Mouse (Mus musculus) MEL (cell line): ENCODE measurements around the gene Spire2. TPM values are rescaled to one million over a fixed set of nuclear protein-coding genes. Genes with fewer than 3 reads are reported as not detected.

Source experiments
- DNase-seq: peaks from one replicate; pipeline ENCODE4 v3.0.0; 2011; ENCODE audit warnings: low read depth, low spot score
- H3K27ac ChIP-seq: 2 replicates; pipeline ENCODE4 v1.5.1; 2012; ENCODE audit warnings: low read depth, mild to moderate bottlenecking, control low read depth, low read length, moderate library complexity; ENCODE audit not compliant: control insufficient read depth
- H3K27me3 ChIP-seq, 2 experiments: fragments of 150-350 bp in 1 of 2; sonication (generic) in 1 of 2; 2 replicates each; pipeline ENCODE4 v1.6.1; 2012; ENCODE audit warnings: low read length in 2 of 2, mild to moderate bottlenecking in 2 of 2, improper control_type of control experiment in 1 of 2, moderate library complexity in 1 of 2; ENCODE audit not compliant: insufficient read depth in 2 of 2, control insufficient read depth in 1 of 2
- H3K36me3 ChIP-seq, 2 experiments: 2 replicates each; pipeline ENCODE4 v1.6.1; 2012 to 2014; ENCODE audit warnings: low read length in 2 of 2, improper control_type of control experiment in 1 of 2, inconsistent platforms in 1 of 2, mild to moderate bottlenecking in 1 of 2; ENCODE audit not compliant: insufficient read depth in 2 of 2, control insufficient read depth in 1 of 2
- H3K4me1 ChIP-seq, 2 experiments: fragments of 150-350 bp in 1 of 2; sonication (generic) in 1 of 2; 2 replicates each; pipeline ENCODE4 v1.6.1; 2012; ENCODE audit warnings: low read length in 2 of 2, improper control_type of control experiment in 1 of 2, mild to moderate bottlenecking in 1 of 2; ENCODE audit not compliant: insufficient read depth in 2 of 2, control insufficient read depth in 1 of 2
- H3K4me3 ChIP-seq, 2 experiments: fragments of 150-350 bp in 1 of 2; sonication (generic) in 1 of 2; 2 replicates each; pipeline ENCODE4 v1.5.1; 2012; ENCODE audit warnings: low read depth in 2 of 2, low read length in 2 of 2, mild to moderate bottlenecking in 2 of 2, moderate library complexity in 2 of 2, control low read depth in 1 of 2, improper control_type of control experiment in 1 of 2; ENCODE audit not compliant: control insufficient read depth in 1 of 2, insufficient read depth in 1 of 2
- H3K79me2 ChIP-seq: 2 replicates; pipeline ENCODE4 v1.6.1; 2012; ENCODE audit warnings: mild to moderate bottlenecking, low read length, moderate library complexity; ENCODE audit not compliant: control insufficient read depth, poor library complexity, insufficient read depth
- H3K9ac ChIP-seq: 2 replicates; pipeline ENCODE4 v1.6.1; 2012; ENCODE audit warnings: low read depth, mild to moderate bottlenecking, control low read depth, low read length, moderate library complexity; ENCODE audit not compliant: control insufficient read depth, poor library complexity, severe bottlenecking
- H3K9me3 ChIP-seq: fragments of 150-350 bp; sonication (generic); replicated peaks from 2 replicates; pipeline ENCODE4 v1.6.1; 2012; ENCODE audit warnings: mild to moderate bottlenecking, low read length, improper control_type of control experiment, moderate library complexity; ENCODE audit not compliant: insufficient read depth
- BHLHE40 ChIP-seq: IDR thresholded peaks from 2 replicates; pipeline ENCODE4 v1.6.1; 2012; ENCODE audit warnings: low read depth, mild to moderate bottlenecking, inconsistent platforms, low read length, improper control_type of control experiment, borderline replicate concordance
- CHD1 ChIP-seq: IDR thresholded peaks from 2 replicates; pipeline ENCODE4 v1.6.1; 2012; ENCODE audit warnings: low read depth, mild to moderate bottlenecking, inconsistent platforms, low read length, improper control_type of control experiment
- CHD2 ChIP-seq: IDR thresholded peaks from 2 replicates; pipeline ENCODE4 v1.6.1; 2011; ENCODE audit warnings: low read length, improper control_type of control experiment
- CTCF ChIP-seq, 3 experiments: IDR thresholded peaks in 2 of 3; conservative IDR thresholded peaks in 1 of 3; 2 replicates each; pipeline ENCODE4 v1.5.1; 2011 to 2012; ENCODE audit warnings: low read length in 3 of 3, low read depth in 2 of 3, mild to moderate bottlenecking in 2 of 3, improper control_type of control experiment in 1 of 3, inconsistent platforms in 1 of 3, mixed read lengths in 1 of 3, moderate library complexity in 1 of 3; ENCODE audit not compliant: control insufficient read depth in 1 of 3, insufficient read depth in 1 of 3, poor library complexity in 1 of 3, severe bottlenecking in 1 of 3
- E2F4 ChIP-seq: IDR thresholded peaks from 2 replicates; pipeline ENCODE4 v1.6.1; 2011; ENCODE audit warnings: low read depth, low read length, improper control_type of control experiment, borderline replicate concordance
- ELF1 ChIP-seq: IDR thresholded peaks from 2 replicates; pipeline ENCODE4 v1.6.1; 2014; ENCODE audit warnings: low read depth, mild to moderate bottlenecking, inconsistent platforms, low read length, improper control_type of control experiment, moderate library complexity
- ETS1 ChIP-seq: IDR thresholded peaks from 2 replicates; pipeline ENCODE4 v1.6.1; 2012; ENCODE audit warnings: low read depth, mild to moderate bottlenecking, inconsistent platforms, low read length, improper control_type of control experiment, moderate library complexity
- GATA1 ChIP-seq: IDR thresholded peaks from 2 replicates; pipeline ENCODE4 v1.6.1; 2011; ENCODE audit warnings: low read depth, low read length, improper control_type of control experiment
- MAFK ChIP-seq: IDR thresholded peaks from 2 replicates; pipeline ENCODE4 v1.6.1; 2011; ENCODE audit warnings: low read depth, mild to moderate bottlenecking, low read length, improper control_type of control experiment, borderline replicate concordance
- MAZ ChIP-seq: IDR thresholded peaks from 2 replicates; pipeline ENCODE4 v1.6.1; 2012; ENCODE audit warnings: low read depth, mild to moderate bottlenecking, inconsistent platforms, low read length, improper control_type of control experiment
- MYC ChIP-seq: IDR thresholded peaks from 2 replicates; pipeline ENCODE4 v1.6.1; 2011; ENCODE audit warnings: low read depth, mild to moderate bottlenecking, low read length, improper control_type of control experiment, moderate library complexity
- NELFE ChIP-seq: IDR thresholded peaks from 2 replicates; pipeline ENCODE4 v1.6.1; 2011; ENCODE audit warnings: low read depth, low read length, improper control_type of control experiment
- NRF1 ChIP-seq: IDR thresholded peaks from 2 replicates; pipeline ENCODE4 v1.6.1; 2014; ENCODE audit warnings: low read depth, mild to moderate bottlenecking, inconsistent platforms, low read length, improper control_type of control experiment, moderate library complexity; ENCODE audit not compliant: poor library complexity, insufficient read depth, severe bottlenecking
- POLR2A ChIP-seq, 2 experiments: IDR thresholded peaks; 2 replicates each; pipeline ENCODE4 v1.6.1; 2011 to 2012; ENCODE audit warnings: low read length in 2 of 2, mild to moderate bottlenecking in 2 of 2, control low read depth in 1 of 2, improper control_type of control experiment in 1 of 2, low read depth in 1 of 2, moderate library complexity in 1 of 2; ENCODE audit not compliant: control insufficient read depth in 1 of 2, insufficient read depth in 1 of 2, poor library complexity in 1 of 2
- POLR2AphosphoS2 ChIP-seq: IDR thresholded peaks from 2 replicates; pipeline ENCODE4 v1.6.1; 2011; ENCODE audit warnings: low read length, improper control_type of control experiment
- RCOR1 ChIP-seq: IDR thresholded peaks from 2 replicates; pipeline ENCODE4 v1.6.1; 2012; ENCODE audit warnings: low read depth, mild to moderate bottlenecking, inconsistent platforms, low read length, improper control_type of control experiment
- SMC3 ChIP-seq: IDR thresholded peaks from 2 replicates; pipeline ENCODE4 v1.6.1; 2011; ENCODE audit warnings: low read depth, low read length, improper control_type of control experiment
- TBP ChIP-seq: IDR thresholded peaks from 2 replicates; pipeline ENCODE4 v1.8.0; 2011; ENCODE audit warnings: low read depth, low read length, improper control_type of control experiment
- UBTF ChIP-seq: IDR thresholded peaks from 2 replicates; pipeline ENCODE4 v1.6.1; 2012; ENCODE audit warnings: low read depth, mild to moderate bottlenecking, inconsistent platforms, low read length, improper control_type of control experiment, moderate library complexity, borderline replicate concordance; ENCODE audit not compliant: insufficient read depth
- ZC3H11A ChIP-seq: IDR thresholded peaks from 2 replicates; pipeline ENCODE4 v1.6.1; 2012; ENCODE audit warnings: low read depth, mild to moderate bottlenecking, inconsistent platforms, low read length, improper control_type of control experiment
- ZKSCAN1 ChIP-seq: IDR thresholded peaks from 2 replicates; pipeline ENCODE4 v1.6.1; 2012; ENCODE audit warnings: low read depth, mild to moderate bottlenecking, inconsistent platforms, low read length, improper control_type of control experiment, moderate library complexity
- ZMIZ1 ChIP-seq: IDR thresholded peaks from 2 replicates; pipeline ENCODE4 v1.6.1; 2012; ENCODE audit warnings: low read depth, mild to moderate bottlenecking, inconsistent platforms, low read length, improper control_type of control experiment, moderate library complexity
- polyA plus RNA-seq, 2 experiments: library from polyadenylated mRNA; stranded (reverse) in 1 of 2; unstranded in 1 of 2; fragments of >175 nt in 1 of 2; fragments of >200 nt in 1 of 2; gene quantifications; 2 replicates each; pipeline versions ENCODE4 v1.2.1 to v1.2.4; 2012; ENCODE audit warnings: low replicate concordance in 2 of 2, low read depth in 1 of 2; ENCODE audit not compliant: insufficient read length in 2 of 2, insufficient read depth in 1 of 2, missing spikeins in 1 of 2
- total RNA-seq: library from RNA; depleted of rRNA; stranded (reverse); fragments of 300-350 nt; gene quantifications from 2 replicates; pipeline ENCODE4 v1.2.3, GENCODE M21; 2012

Spire2 gene
- total and polyA plus RNA-seq, 3 experiments: 1.1 to 5.4 TPM; not detected in 1

- peaks cover 0 to 14% of the 10 kb centered on the region in 2 experiments; a peak in 2 of 4 replicates for H3K36me3 ChIP-seq
Measured at GRCm38 (mm10) chr8:123389026-123389425, 56.5 kb downstream of the Spire2 start.

DNA sequence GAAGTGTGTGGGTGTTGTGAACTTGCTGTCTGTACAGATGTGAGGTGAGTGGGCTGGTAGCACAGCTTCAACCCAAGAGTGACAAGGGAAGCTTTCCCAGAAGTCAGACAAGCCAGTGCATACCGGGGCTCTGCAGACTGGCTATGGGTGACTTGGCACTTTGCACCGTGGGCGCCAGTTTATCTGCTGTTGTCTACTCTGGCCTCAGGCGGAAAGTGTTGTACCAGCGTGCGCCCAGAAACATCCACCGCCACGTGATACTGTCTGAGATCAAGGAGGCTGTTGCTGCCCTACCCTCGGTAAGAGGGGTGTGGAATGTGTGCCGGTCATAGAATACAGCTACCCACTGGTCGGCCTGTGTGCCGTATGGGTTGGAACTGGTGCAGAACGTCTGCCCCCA, 65.8 kb downstream of the Spire2 start:
- no peak for TF ChIP-seq CHD2
- no peak for TF ChIP-seq POLR2AphosphoS2
- TF ChIP-seq POLR2A (IDR thresholded peaks at IDR 0.05; ENCODE audit: control insufficient read depth in 1 of 2, insufficient read depth in 1 of 2, low read depth in 1 of 2, low read length in 2 of 2, poor library complexity in 1 of 2): 0 out of 4 replicates have a peak, but pooled peaks of 1 of the 2 experiments have one; percentile 2
- no peak for TF ChIP-seq TBP
- Histone ChIP-seq H3K27me3 (no peaks in the 10 kb centered on the region), H3K79me2 (no peaks in the 10 kb centered on the region), H3K9me3 (no peaks in the 10 kb centered on the region), H3K9ac (no peak overlapping the region), H3K4me1 (no peaks in the 10 kb centered on the region), H3K27ac (no peak overlapping the region), H3K4me3 (no peak overlapping the region), H3K36me3 (peaks cover 0 to 7% of the 10 kb centered on the region in 2 experiments; a peak in 2 of 4 replicates)
- DNase-seq: no peak

More at GRCm38 (mm10) chr8:123389026-123389425, 56.5 kb downstream of the Spire2 start:
- TF ChIP-seq RCOR1: no peak
- TF ChIP-seq MYC: no peak
- TF ChIP-seq NELFE: no peak
- TF ChIP-seq POLR2AphosphoS2: no peak
- TF ChIP-seq ZC3H11A: no peak
- TF ChIP-seq E2F4: no peak
- TF ChIP-seq, all 39 proteins: peak for 0
- H3K9me3 ChIP-seq: no peaks in the 10 kb centered on the region
- no peaks in the 10 kb centered on the region for H3K4me1 ChIP-seq
- no peak overlapping the region for H3K4me3 ChIP-seq
- no peaks in the 10 kb centered on the region for H3K79me2 ChIP-seq
- no peak overlapping the region for H3K27ac ChIP-seq
- no peak for DNase-seq
- no peak overlapping the region for H3K9ac ChIP-seq
- H3K27me3 ChIP-seq: no peaks in the 10 kb centered on the region

- TF ChIP-seq NRF1: no peak
- TF ChIP-seq ELF1: no peak
- TF ChIP-seq SMC3: no peak
- TF ChIP-seq ZKSCAN1: no peak
- no peak for TF ChIP-seq CHD2
- no peak for TF ChIP-seq MAZ
- TF ChIP-seq E2F4: no peak
- no peak for TF ChIP-seq UBTF
- TF ChIP-seq CTCF (IDR thresholded peaks at IDR 0.05 in 2 of 3, conservative IDR thresholded peaks at IDR 0.05 in 1 of 3; ENCODE audit: control insufficient read depth in 1 of 3, insufficient read depth in 1 of 3, low read depth in 2 of 3, low read length in 3 of 3, poor library complexity in 1 of 3, severe bottlenecking in 1 of 3): no peak
- TF ChIP-seq MYC: no peak
- TF ChIP-seq CHD1: no peak
- TF ChIP-seq ZMIZ1: no peak
- no peak for TF ChIP-seq BHLHE40
- TF ChIP-seq MAFK: no peak
- no peak for TF ChIP-seq POLR2AphosphoS2
- no peak for TF ChIP-seq ETS1
- no peak for TF ChIP-seq GATA1
- H3K79me2 ChIP-seq: no peaks in the 10 kb centered on the region
- no peak for DNase-seq
- no peak overlapping the region for H3K9ac ChIP-seq
- no peaks in the 10 kb centered on the region for H3K27me3 ChIP-seq
- no peak overlapping the region for H3K4me3 ChIP-seq
- peaks cover under 1 to 2% of the 10 kb centered on the region in 2 experiments; a peak in 3 of 4 replicates for H3K36me3 ChIP-seq
- H3K27ac ChIP-seq: no peak overlapping the region
- no peaks in the 10 kb centered on the region for H3K9me3 ChIP-seq
- peaks cover 0 to under 1% of the 10 kb centered on the region in 2 experiments; a peak in 3 of 4 replicates for H3K4me1 ChIP-seq
Measured at GRCm38 (mm10) chr8:123401936-123402335, 69.4 kb downstream of the Spire2 start.
